Mouse (Mus musculus) C2C12 (cell line): ENCODE results near the gene Mindy1. TPM values are rescaled to one million over a fixed set of nuclear protein-coding genes. Genes with fewer than 3 reads are reported as not detected.

Experiments used
- H3K27me3 ChIP-seq: one replicate; pipeline ENCODE4 v1.6.1; 2011; ENCODE audit not compliant: control insufficient read depth, insufficient read depth, insufficient read length
- H3K36me3 ChIP-seq: one replicate; pipeline ENCODE4 v1.6.1; 2011; ENCODE audit not compliant: control insufficient read depth, insufficient read depth
- H3K4me3 ChIP-seq: one replicate; pipeline ENCODE4 v1.5.1; 2011; ENCODE audit warnings: mild to moderate bottlenecking, control low read depth; ENCODE audit not compliant: poor library complexity, insufficient read depth, severe bottlenecking
- H3K79me2 ChIP-seq: one replicate; pipeline ENCODE4 v1.6.1; 2011; ENCODE audit not compliant: control insufficient read depth, insufficient read depth
- H3K79me3 ChIP-seq: one replicate; pipeline ENCODE4 v1.6.1; 2011; ENCODE audit warnings: low read depth, control low read depth
- H3ac ChIP-seq: one replicate; pipeline ENCODE3; 2011; ENCODE audit warnings: low read depth; ENCODE audit not compliant: control insufficient read depth, insufficient read length
- CEBPB ChIP-seq: IDR thresholded peaks from one replicate; pipeline ENCODE4 v1.6.1; 2011; ENCODE audit warnings: low read depth, mild to moderate bottlenecking, control low read depth, moderate library complexity
- CTCF ChIP-seq: IDR thresholded peaks from one replicate; pipeline ENCODE4 v1.5.1; 2011; ENCODE audit not compliant: control insufficient read depth, insufficient read depth, insufficient read length
- FOSL1 ChIP-seq: IDR thresholded peaks from one replicate; pipeline ENCODE4 v1.8.0; 2011; ENCODE audit warnings: mild to moderate bottlenecking, low read length; ENCODE audit not compliant: poor library complexity, insufficient read depth, severe bottlenecking
- MAX ChIP-seq: IDR thresholded peaks from one replicate; pipeline ENCODE4 v1.6.1; 2011; ENCODE audit warnings: mild to moderate bottlenecking, control low read depth
- MYOD1 ChIP-seq: IDR thresholded peaks from one replicate; pipeline ENCODE4 v1.6.1; 2011; ENCODE audit warnings: low read depth; ENCODE audit not compliant: control insufficient read depth, insufficient read length
- MYOG ChIP-seq: IDR thresholded peaks from one replicate; pipeline ENCODE4 v1.6.1; 2011; ENCODE audit not compliant: control insufficient read depth, insufficient read length; ENCODE audit errors: extremely low read depth
- USF1 ChIP-seq: IDR thresholded peaks from one replicate; pipeline ENCODE4 v1.6.1; 2011; ENCODE audit warnings: low read depth, mild to moderate bottlenecking, control low read depth, moderate library complexity
- polyA plus RNA-seq: library from polyadenylated mRNA; unstranded; fragments of >200 nt; fragmentation: generic; extraction: Trizol; gene quantifications from one replicate; pipeline ENCODE4 v1.2.1, GENCODE M21; 2012; ENCODE audit warnings: missing spikeins

Gene Mindy1
- polyA plus RNA-seq, 1 experiment: 43.6 TPM

DNA sequence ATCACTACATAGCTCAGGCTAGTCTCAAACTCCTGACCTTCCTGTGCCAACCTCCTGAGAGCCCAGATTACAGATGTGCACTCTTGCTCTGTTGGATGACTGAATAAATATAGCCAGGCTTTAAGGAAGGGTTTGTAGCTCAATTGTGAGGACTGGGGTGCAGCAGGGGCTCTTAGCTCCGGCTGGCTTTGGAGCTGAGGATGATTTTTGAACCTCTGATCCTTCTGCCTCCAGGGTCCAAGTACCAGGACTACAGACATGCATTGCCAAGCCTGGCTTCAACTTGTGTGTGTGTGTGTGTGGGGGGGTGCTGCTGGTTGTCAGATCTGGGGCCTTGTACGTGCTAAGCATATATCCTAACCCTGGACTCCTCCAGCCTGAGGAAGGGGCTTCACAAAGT, 11.8 kb downstream of the Mindy1 start:
- H3K36me3 ChIP-seq: peaks cover 61% of the 10 kb centered on the region

DNA sequence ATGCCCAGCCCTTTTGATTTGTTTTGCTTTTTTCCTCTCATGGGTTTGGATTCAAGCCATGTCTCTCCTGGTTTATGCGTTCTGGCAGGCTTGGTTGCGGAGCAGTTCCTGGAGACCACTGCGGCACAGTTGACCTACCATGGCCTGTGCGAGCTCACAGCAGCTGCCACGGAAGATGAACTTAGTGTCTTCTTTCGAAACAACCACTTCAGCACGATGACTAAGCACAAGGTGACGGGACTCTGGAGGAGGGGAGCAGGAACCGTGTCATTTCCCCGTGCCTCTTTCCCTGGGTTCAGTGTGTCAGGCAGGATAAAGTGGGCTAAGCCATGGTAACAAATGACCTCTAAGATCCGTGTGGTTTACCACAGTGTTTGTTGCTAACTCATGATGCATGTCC, 12.4 kb downstream of the Mindy1 start:
- Histone ChIP-seq H3K36me3 (peaks cover 54% of the 10 kb centered on the region), H3K4me3 (no peak overlapping the region), H3K79me3 (no peaks in the 10 kb centered on the region), H3K27me3 (no peaks in the 10 kb centered on the region), H3ac (no peak overlapping the region), H3K79me2 (no peaks in the 10 kb centered on the region)
- peak; percentile 56 for TF ChIP-seq FOSL1
- peak; percentile 67 for TF ChIP-seq CEBPB
- no peak for TF ChIP-seq USF1
- peak; percentile 90 for TF ChIP-seq MYOD1

More for the DNA sequence above, 11.8 kb downstream of the Mindy1 start:
- TF ChIP-seq MYOG (no peak), MAX (no peak), CTCF (no peak), USF1 (no peak), MYOD1 (no peak), CEBPB (no peak), FOSL1 (no peak)
- no peaks in the 10 kb centered on the region for H3K79me2 ChIP-seq
- no peaks in the 10 kb centered on the region for H3K79me3 ChIP-seq
- no peak overlapping the region for H3K4me3 ChIP-seq
- H3ac ChIP-seq: no peak overlapping the region
- H3K27me3 ChIP-seq: no peaks in the 10 kb centered on the region

DNA sequence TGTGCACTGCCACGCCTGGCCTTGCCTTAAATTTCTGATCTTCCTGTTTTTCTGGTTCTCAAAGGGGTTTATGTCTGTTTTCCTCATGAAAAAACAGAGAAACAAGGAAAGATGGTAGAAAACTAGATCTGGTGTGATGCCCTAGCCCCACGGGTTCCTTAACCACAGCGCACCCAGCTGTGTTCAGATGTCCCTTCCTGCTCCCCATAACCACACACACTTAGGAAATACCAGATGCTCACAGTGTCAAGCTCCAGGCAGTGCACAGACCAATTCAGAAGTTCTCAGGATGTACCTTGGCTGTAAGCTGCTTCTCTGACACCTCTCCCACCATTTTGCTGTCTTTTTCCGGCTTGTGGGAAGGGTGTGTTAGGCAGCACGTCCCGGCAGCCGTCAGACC, 13.2 kb downstream of the Mindy1 start:
- Histone ChIP-seq H3K4me3 (no peak overlapping the region), H3ac (no peak overlapping the region), H3K36me3 (peaks cover 53% of the 10 kb centered on the region), H3K79me3 (no peaks in the 10 kb centered on the region), H3K27me3 (no peaks in the 10 kb centered on the region), H3K79me2 (no peaks in the 10 kb centered on the region)
- no peak for TF ChIP-seq CEBPB
- no peak for TF ChIP-seq CTCF
- TF ChIP-seq FOSL1: no peak
- TF ChIP-seq MYOD1: no peak
- TF ChIP-seq MAX: no peak
- TF ChIP-seq USF1: no peak
- TF ChIP-seq MYOG: no peak

DNA sequence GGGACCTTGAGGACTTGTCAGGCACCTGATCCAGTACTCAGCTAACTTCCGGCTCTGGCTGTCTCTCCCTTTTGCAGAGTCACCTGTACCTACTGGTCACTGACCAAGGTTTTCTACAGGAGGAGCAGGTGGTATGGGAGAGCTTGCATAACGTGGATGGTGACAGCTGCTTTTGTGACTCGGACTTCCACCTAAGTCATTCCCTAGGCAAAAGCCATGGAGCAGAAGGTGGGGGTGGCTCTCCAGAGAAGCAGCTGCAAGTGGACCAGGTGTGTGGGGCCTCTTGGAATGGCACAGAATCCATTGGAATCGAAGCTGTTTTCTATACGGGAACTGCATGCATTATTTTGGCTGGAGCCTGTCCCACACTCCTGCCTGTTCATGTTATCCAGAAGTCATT, 13.6 kb downstream of the Mindy1 start:
- TF ChIP-seq MAX (no peak), USF1 (no peak), CEBPB (no peak), CTCF (no peak), FOSL1 (no peak), MYOD1 (no peak), MYOG (no peak)
- H3K27me3 ChIP-seq: no peaks in the 10 kb centered on the region
- no peaks in the 10 kb centered on the region for H3K79me2 ChIP-seq
- H3K79me3 ChIP-seq: no peaks in the 10 kb centered on the region
- no peak overlapping the region for H3K4me3 ChIP-seq
- peaks cover 49% of the 10 kb centered on the region for H3K36me3 ChIP-seq
- no peak overlapping the region for H3ac ChIP-seq

DNA sequence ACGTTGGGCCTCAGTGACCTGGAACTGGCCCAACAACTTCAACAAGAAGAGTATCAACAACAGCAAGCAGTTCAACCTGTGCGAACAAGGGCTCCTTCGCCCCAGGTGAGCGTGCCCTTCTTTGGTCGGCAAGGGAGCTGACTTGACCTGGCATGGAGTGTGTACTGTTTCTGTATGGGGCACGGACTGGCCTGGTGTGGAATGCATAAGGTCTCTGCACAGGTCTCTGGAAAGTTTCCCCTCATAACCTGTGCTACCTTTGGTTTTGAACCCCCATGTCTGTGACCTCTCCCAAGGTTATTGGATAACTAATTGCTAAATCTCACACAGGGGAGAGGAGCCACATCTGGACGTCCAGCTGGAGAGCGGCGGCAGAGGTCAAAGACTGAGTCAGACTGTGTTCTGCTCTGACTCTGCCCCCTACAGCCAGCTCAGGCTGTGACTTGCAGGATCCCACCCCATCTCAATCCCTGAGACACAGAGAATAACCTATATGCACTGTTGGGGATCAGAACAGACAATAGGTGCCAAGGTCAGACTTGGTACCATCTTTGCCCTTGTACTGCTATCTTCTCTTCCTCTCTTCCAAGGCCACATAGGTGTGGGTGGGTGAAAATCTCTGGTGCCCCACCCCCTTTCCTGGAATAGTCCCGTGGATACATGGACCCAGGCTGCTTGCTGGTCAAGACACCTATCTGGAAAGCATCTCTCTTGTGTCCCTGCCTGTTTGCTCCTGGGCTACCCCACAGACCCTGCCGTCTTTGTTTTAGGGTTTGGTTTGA, 14.4 kb downstream of the Mindy1 start:
- no peaks in the 10 kb centered on the region for H3K27me3 ChIP-seq
- peaks cover 51% of the 10 kb centered on the region for H3K36me3 ChIP-seq
- no peak for TF ChIP-seq MAX
- TF ChIP-seq FOSL1: no peak
- TF ChIP-seq MYOD1: no peak
- no peak for TF ChIP-seq CTCF
- no peak for TF ChIP-seq CEBPB
- TF ChIP-seq USF1: no peak
- no peak for TF ChIP-seq MYOG

DNA sequence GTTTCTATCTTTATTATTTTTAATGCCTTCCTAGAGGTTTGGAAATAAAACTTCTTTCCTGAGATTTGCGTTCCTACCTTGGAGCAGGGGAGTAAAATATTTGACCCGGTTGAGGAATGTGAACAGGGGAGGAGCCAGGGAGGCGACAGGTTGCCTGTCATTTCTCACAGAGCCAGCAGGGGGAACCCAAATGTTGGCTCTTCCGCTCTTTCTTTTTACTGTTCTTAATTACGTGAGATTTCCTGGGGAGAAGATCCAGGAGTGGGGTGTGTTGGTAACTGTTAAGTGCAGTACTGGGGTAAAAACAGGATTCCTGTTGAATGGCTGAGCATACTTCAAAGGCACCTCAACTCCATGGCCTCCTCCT, 14.9 kb downstream of the Mindy1 start:
- Histone ChIP-seq H3K27me3 (no peaks in the 10 kb centered on the region), H3K4me3 (no peak overlapping the region), H3K79me3 (no peaks in the 10 kb centered on the region), H3ac (no peak overlapping the region), H3K79me2 (no peaks in the 10 kb centered on the region), H3K36me3 (peaks cover 51% of the 10 kb centered on the region)
- TF ChIP-seq USF1: no peak
- no peak for TF ChIP-seq MYOD1
- no peak for TF ChIP-seq FOSL1
- TF ChIP-seq CEBPB: no peak
- no peak for TF ChIP-seq MYOG
- no peak for TF ChIP-seq MAX
- no peak for TF ChIP-seq CTCF

More for the DNA sequence above, 14.4 kb downstream of the Mindy1 start:
- Histone ChIP-seq H3K79me3 (no peaks in the 10 kb centered on the region), H3K4me3 (no peak overlapping the region), H3K79me2 (no peaks in the 10 kb centered on the region), H3ac (no peak overlapping the region)
